In genomic region chr6:137923364-137923763, GRCm38 (mm10) we compare ENCODE assay signal across 27 mouse cellular contexts.
"Had no signal": no experiment of that assay in that cellular context is flagged by ENCODE, and none has a peak within 500 bp of the region (broad histone marks: within the 10 kb centered on the region; RNA-seq: fewer than 3 reads in every experiment).

No protein-coding gene starts in this region.

- DNase-seq: gastrocnemius, adult 2 months; gastrocnemius, postnatal 10 days; gastrocnemius, postnatal 25 days; heart, adult 2 months; heart, postnatal 10 days; heart, postnatal 4 days; kidney, adult 18-20 months; kidney, adult 8-10 months; kidney, postnatal 10 days; kidney, postnatal 25 days; kidney, postnatal 4 days; liver; liver, embryonic 13.5 days had no signal

- H3K4me3 ChIP-seq: gastrocnemius, adult 2 months; heart, adult 2 months; heart, embryonic 12.5 days; hindbrain, embryonic 10.5 days; hindbrain, embryonic 12.5 days; intestine, embryonic 15.5 days; layer of hippocampus, adult 2 months; left cerebral cortex, adult 2 months; limb, embryonic 10.5 days; limb, embryonic 12.5 days; liver, embryonic 13.5 days; liver, embryonic 15.5 days had no signal

- H3K4me2 ChIP-seq: heart, embryonic 12.5 days; hindbrain, embryonic 12.5 days; hindbrain, embryonic 14.5 days; intestine, embryonic 15.5 days; limb, embryonic 12.5 days; liver, embryonic 11.5 days; liver, embryonic 13.5 days; liver, embryonic 15.5 days had no signal

- H3K9ac ChIP-seq: heart, embryonic 12.5 days; hindbrain, embryonic 12.5 days; hindbrain, embryonic 14.5 days; intestine, embryonic 15.5 days; limb, embryonic 12.5 days; liver, embryonic 13.5 days; liver, embryonic 15.5 days had no signal

- ATAC-seq: hindbrain, embryonic 16.5 days; inflammation-experienced regulatory T-cells, adult 6 months; intestine, embryonic 15.5 days; intestine, postnatal 0 days had no signal

- H3K4me1 ChIP-seq: heart, embryonic 12.5 days; hindbrain, embryonic 12.5 days; intestine, embryonic 15.5 days; limb, embryonic 10.5 days; limb, embryonic 12.5 days; liver, embryonic 13.5 days; liver, embryonic 15.5 days had no signal

- H3K27ac ChIP-seq: gastrocnemius, adult 2 months; heart, adult 2 months; hindbrain, embryonic 10.5 days; hindbrain, embryonic 12.5 days; hindbrain, embryonic 14.5 days; intestine, embryonic 15.5 days; layer of hippocampus, adult 2 months; left cerebral cortex, adult 2 months; limb, embryonic 10.5 days; limb, embryonic 12.5 days; liver, embryonic 13.5 days; liver, embryonic 15.5 days had no signal

- H3K36me3 ChIP-seq: heart, embryonic 12.5 days; hindbrain, embryonic 10.5 days; hindbrain, embryonic 12.5 days; intestine, embryonic 15.5 days; limb, embryonic 10.5 days; limb, embryonic 12.5 days; liver, embryonic 13.5 days; liver, embryonic 15.5 days had no signal

- H3K9me3 ChIP-seq: heart, embryonic 12.5 days; hindbrain, embryonic 10.5 days; hindbrain, embryonic 12.5 days; intestine, embryonic 15.5 days; limb, embryonic 10.5 days; limb, embryonic 12.5 days; liver, embryonic 13.5 days; liver, embryonic 15.5 days had no signal

- H3K27me3 ChIP-seq: heart, embryonic 12.5 days; hindbrain, embryonic 12.5 days; intestine, embryonic 15.5 days; limb, embryonic 12.5 days; liver, embryonic 13.5 days; liver, embryonic 15.5 days had no signal
